Mouse (Mus musculus): Measurements from ENCODE around the gene Dld.

DNA sequence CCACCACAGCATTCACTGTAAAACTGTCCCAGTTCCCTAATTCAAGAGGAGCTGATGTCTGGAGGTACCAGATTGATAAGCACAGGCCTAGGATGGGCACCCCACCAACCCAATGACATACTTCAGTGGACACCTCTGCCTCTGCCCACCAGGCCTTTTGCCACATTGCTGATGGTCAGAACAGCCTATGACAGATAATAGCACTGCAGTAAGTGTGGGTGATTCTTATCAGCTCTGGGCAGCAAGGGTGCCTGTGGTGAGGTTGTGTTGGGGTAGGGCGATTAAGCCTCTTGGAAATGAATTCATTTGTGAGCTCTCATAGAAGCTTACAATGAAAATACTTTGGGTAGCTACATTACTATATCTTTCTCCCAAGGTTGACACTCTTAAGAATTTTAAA, 44.6 kb upstream of the Dld start:
- TF ChIP-seq CTCF (conservative IDR thresholded peaks at IDR 0.05; ENCODE audit: low read length) (no peak), NANOG (IDR thresholded peaks at IDR 0.05; ENCODE audit: borderline replicate concordance, low read length) (no peak), POU5F1 (IDR thresholded peaks at IDR 0.05; ENCODE audit: borderline replicate concordance, low read length) (no peak)
